Mouse (Mus musculus): ENCODE data around the gene Dapk2.

The Dapk2 gene

DNA sequence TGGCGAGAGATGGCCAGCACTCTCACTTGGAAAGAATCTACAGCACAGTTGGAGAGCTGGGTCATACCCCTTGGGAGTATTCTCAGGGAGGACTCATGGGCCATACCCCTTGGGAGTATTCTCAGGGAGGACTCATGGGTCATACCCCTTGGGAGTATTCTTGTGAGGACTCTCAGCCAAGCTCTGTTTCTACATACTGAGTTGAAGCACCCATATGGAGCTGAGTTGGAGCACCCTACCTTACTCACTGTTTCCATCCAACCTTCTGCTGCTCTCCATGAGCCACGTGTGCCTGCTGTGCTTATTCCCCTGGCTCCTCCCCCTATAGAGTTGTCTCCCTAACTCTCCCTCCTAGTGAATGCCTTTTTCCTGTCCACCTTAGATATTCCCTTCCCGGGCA lies 148.4 kb downstream of the Dapk2 start:
- no peak for DNase-seq (ENCODE audit: low read depth, low spot score)

DNA sequence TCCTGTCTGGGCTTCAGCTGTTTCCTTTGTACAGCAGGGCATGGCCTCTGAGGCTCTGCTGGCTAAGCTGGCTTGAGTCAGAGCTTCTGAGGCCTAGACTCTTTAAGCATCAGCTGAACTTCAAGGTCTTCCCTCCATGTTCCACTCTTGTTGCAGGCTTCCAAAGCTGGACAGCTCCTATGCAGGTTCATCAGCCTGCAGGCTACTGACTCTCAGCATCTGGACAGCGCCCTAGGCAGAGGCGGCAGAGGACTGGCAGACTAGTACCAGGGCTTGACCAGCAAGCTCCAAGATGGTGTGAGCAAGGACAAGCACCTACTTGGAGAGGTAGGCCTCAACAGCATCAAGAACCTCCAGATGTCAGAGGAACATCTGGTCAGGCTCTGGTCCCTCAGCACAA lies 149.3 kb downstream of the Dapk2 start:
- DNase-seq (ENCODE audit: low read depth, low spot score): no peak

DNA sequence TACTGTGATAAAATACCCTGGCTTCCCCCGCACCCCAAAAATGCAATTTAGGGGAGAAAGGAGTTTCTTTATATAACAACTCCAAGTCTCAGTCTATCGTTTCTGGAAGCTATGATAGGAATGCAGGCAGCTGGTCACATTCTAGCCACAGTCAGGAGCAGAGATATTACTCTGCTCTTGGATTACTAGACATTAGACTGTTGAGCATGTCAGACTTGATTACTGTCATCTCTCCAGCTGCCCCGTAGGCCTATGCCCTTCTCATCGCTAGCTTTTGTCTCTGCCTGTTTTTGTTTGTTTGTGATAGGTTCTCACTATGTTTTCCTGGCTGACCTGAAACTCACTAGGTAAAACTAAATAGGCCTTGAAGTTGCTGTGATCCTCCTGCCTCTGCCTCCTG lies 150.7 kb downstream of the Dapk2 start:
- peak; percentile 20 for DNase-seq (ENCODE audit: low read depth, low spot score)

DNA sequence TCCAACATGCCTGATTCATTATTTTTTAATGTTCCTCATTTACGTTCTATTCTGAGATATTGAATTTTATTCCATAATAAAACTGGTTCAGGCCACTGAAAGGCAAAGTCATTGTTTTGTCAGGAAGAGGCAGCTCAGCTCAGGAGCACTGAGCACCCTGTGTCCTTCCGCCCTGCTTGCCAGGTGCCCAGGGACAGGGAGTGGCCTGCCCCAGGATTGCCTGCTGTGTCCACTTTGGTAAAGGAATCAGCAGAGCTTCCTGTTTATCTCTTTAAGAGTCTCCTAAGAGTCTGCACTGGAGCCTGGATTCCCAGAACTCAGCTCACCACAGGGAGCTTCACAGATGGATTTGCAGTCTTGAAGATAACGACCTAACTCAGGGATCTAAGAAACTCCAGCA lies 153.4 kb downstream of the Dapk2 start:
- DNase-seq (ENCODE audit: low read depth, low spot score): no peak

DNA sequence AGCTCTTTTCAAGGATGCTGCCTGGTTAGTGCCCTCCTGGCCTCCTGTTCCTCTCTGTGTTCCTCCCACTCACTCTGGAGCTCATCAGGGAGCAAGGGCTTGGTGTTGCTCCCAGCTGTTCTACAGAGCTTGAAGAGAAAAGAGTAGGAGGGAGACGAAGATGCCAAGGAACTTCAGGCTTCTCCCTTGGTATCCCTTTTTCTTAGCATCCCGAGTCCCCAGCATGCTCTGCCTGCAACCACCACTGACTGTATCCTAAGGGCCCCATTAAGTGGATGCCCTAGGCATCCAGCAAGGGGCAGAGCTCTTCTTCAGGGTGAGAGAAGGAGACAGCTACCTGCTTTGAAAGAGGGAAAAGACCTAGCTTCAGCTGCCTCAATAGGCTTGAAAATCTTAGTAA lies 158.6 kb downstream of the Dapk2 start:
- DNase-seq (ENCODE audit: low read depth, low spot score): no peak
